Mouse (Mus musculus) sigmoid colon, adult 10 weeks (tissue): ENCODE data around the gene Cep164. TPM values are rescaled to one million over a fixed set of nuclear protein-coding genes. Genes with fewer than 3 reads are reported as not detected.

Experiments
- polyA plus RNA-seq: library from polyadenylated mRNA; stranded (reverse); fragments of 350-450 nt; fragmentation: Illumina TruSeq; extraction: RNeasy Lipid Tissue Mini Kit (QIAGEN cat#74804); gene quantifications from one replicate; pipeline ENCODE4 v1.2.3, GENCODE M21; 2014; ENCODE audit warnings: low read depth, low replicate concordance

Cep164 gene
- 2.4 TPM for polyA plus RNA-seq

DNA sequence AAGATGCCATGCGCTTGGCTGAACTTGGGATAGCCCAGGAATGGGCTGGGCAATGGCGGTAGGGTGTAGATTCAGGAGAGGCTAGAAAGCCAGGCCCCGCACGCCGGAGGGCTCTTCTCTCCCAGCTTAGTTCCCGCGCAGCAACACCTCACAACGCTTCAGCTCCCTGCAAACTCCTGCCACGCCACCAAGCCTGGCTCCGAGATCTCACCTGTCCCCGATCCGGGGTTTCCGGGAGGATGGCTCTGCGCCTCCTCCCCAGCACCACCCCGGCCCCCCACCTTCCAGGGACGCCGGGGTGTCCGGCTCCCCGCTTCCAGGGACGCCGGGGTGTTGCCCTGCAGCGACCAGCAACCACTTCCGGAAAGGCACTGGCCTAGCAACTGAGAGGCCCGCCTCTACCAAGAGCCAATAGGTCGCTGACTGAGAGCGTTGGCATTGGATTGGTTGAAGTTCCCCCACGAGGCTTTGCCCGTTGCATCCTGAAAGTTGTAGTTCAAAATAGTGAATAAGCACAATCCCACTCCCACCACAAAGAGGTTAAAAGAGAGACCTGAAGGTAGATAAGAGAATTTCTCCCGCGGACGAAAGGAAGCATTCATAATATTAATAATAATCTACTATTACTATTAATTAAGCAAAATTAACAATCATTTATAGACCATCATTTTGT lies at the start of gene Cep164:
Gene Cep164 (minus strand): TSS at position 401 of the 673 bp plus-strand sequence.

GRCm38 (mm10) chr9:45838434-45839138 lies 10.1 kb upstream of the Cep164 start, which contains the start of gene Bace1:
Gene Bace1 (plus strand): TSS chr9:45838580.

Other genes starting within 250 kb of the Cep164 start
- gene Bace1, start 9.9 kb upstream of the Cep164 start, polyA plus RNA-seq, result 13.6 TPM
- 17.5 TPM for gene Pcsk7, start 77.8 kb upstream of the Cep164 start, polyA plus RNA-seq
- 61.1 TPM for gene Rnf214, start 78.2 kb upstream of the Cep164 start, polyA plus RNA-seq
- 293 TPM for gene Tagln, start 107.4 kb upstream of the Cep164 start, polyA plus RNA-seq
- 9.8 TPM for gene Sidt2, start 126.6 kb upstream of the Cep164 start, polyA plus RNA-seq
- gene Pafah1b2, start 184.0 kb upstream of the Cep164 start, polyA plus RNA-seq, result 61.6 TPM
- 7.3 TPM for gene Sik3, start 184.1 kb upstream of the Cep164 start, polyA plus RNA-seq